Comparison of ENCODE assay signal across 22 mouse cellular contexts in the genomic region with DNA sequence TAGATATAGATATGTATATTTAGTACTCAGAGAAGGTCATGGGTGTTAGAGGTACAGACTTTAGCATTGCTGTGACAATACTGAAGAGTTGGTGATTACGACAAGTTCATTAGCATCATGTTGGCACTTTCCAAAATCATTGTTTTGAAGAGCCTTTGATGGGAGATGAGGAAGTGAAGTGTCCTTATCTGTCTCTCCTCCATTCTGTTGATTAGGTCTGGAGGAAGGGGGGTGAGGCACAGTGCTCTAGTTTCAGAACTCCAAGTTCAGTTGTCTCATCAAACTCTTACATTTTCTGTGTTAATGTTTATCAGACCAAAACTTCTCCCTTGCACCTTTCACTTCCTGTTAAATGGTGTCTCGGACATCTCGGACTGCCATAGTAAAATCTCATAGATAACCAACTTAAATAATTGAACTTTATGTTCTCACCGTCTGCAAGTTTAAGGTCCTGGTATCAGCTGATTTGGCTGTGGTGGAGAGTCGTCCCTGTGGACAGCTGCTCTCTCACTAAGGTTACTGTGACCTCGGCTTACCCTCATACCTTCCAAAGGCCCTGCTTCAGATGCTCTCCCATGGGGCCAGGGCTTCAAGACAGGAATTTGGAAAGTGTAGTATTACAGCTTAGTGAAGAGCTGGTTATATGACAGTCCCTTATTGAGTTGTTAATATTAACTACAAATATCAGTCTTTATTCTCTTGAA.
DNase-seq lines count a peak whose midpoint lies in the region; ATAC-seq and TF ChIP-seq lines count a peak whose summit lies in the region.
"Had no signal": no experiment of that assay in that cellular context is flagged by ENCODE, and none has a peak within 500 bp of the region (broad histone marks: within the 10 kb centered on the region; RNA-seq: fewer than 3 reads in every experiment).

No protein-coding gene starts in this region.

- no peak overlapping the region for H3K4me2 ChIP-seq in embryonic facial prominence, embryonic 14.5 days (ENCODE audit: low read depth, low read length)
- H3K4me2 ChIP-seq in forebrain, embryonic 16.5 days (ENCODE audit: low read length): no peak overlapping the region
- H3K4me2 ChIP-seq: embryonic facial prominence, embryonic 13.5 days; forebrain, embryonic 13.5 days; forebrain, embryonic 15.5 days had no signal

- ATAC-seq in embryonic facial prominence, embryonic 14.5 days (ENCODE audit: low read depth): no peak
- ATAC-seq in G1E (ENCODE audit: extremely low read depth, insufficient number of reproducible peaks, low FRiP score, poor library complexity, severe bottlenecking): peak; percentile 40; the same call in 1 of the 2 replicates
- ATAC-seq in forebrain, embryonic 16.5 days: no peak
- ATAC-seq: activated CD4-positive, CD25-positive, alpha-beta regulatory T cell, adult 4 months; CD4-positive, CD25-positive, alpha-beta regulatory T cell, adult 4 months; forebrain, embryonic 13.5 days; forebrain, embryonic 15.5 days; Patski had no signal

- peak; percentile 8 for DNase-seq in embryonic facial prominence, embryonic 14.5 days (ENCODE audit: low spot score)
- no peak for DNase-seq in embryonic facial prominence, embryonic 10.5 days (ENCODE audit: low spot score)
- peak; percentile 68 for DNase-seq in gastrocnemius, adult 2 months
- no peak for DNase-seq in gastrocnemius, postnatal 4 days (ENCODE audit: low spot score in 2 of 2)
- no peak for DNase-seq in G1E (ENCODE audit: low spot score)
- DNase-seq in skeletal muscle tissue, adult 2 months (ENCODE audit: low read depth, low spot score): peak; percentile 87
- DNase-seq: adrenal gland, adult 8-10 months; adrenal gland, postnatal 36 days; B cell, adult 2 months; cerebellum, adult 11-12 months; cerebellum, adult 2 months; cerebellum, adult 9-10 months; cerebellum, postnatal 10 days; cerebellum, postnatal 25 days had no signal

- H3K9ac ChIP-seq in embryonic facial prominence, embryonic 14.5 days (ENCODE audit: low read depth, low read length): no peak overlapping the region
- no peak overlapping the region for H3K9ac ChIP-seq in forebrain, embryonic 16.5 days (replicated peaks; ENCODE audit: low read depth, low read length)
- H3K9ac ChIP-seq: embryonic facial prominence, embryonic 13.5 days; forebrain, embryonic 13.5 days; forebrain, embryonic 15.5 days had no signal

- H3K4me1 ChIP-seq in embryonic facial prominence, embryonic 14.5 days (ENCODE audit: control insufficient read depth, insufficient read depth, low read length): no peaks in the 10 kb centered on the region
- no peaks in the 10 kb centered on the region for H3K4me1 ChIP-seq in embryonic facial prominence, embryonic 10.5 days
- H3K4me1 ChIP-seq in G1E (ENCODE audit: insufficient read depth, low read depth, low read length): peaks cover 3% of the 10 kb centered on the region; the same call in 1 of the 2 replicates
- no peaks in the 10 kb centered on the region for H3K4me1 ChIP-seq in forebrain, embryonic 16.5 days (replicated peaks; ENCODE audit: control insufficient read depth, insufficient read depth, low read length)
- H3K4me1 ChIP-seq: embryonic facial prominence, embryonic 13.5 days; forebrain, embryonic 13.5 days; forebrain, embryonic 15.5 days had no signal

- H3K9me3 ChIP-seq in embryonic facial prominence, embryonic 14.5 days (ENCODE audit: control insufficient read depth, low read length): no peaks in the 10 kb centered on the region
- H3K9me3 ChIP-seq in embryonic facial prominence, embryonic 10.5 days: no peaks in the 10 kb centered on the region
- H3K9me3 ChIP-seq in G1E (replicated peaks): no peaks in the 10 kb centered on the region
- H3K9me3 ChIP-seq in forebrain, embryonic 16.5 days (ENCODE audit: control insufficient read depth, low read length): no peaks in the 10 kb centered on the region
- H3K9me3 ChIP-seq: embryonic facial prominence, embryonic 13.5 days; forebrain, embryonic 13.5 days; forebrain, embryonic 15.5 days had no signal

- peaks cover 9% of the 10 kb centered on the region; the same call in 1 of the 2 replicates for H3K36me3 ChIP-seq in embryonic facial prominence, embryonic 14.5 days (ENCODE audit: control insufficient read depth, insufficient read depth, low read length)
- H3K36me3 ChIP-seq in embryonic facial prominence, embryonic 10.5 days (replicated peaks): peaks cover 24% of the 10 kb centered on the region
- H3K36me3 ChIP-seq in G1E (replicated peaks): peaks cover 72% of the 10 kb centered on the region
- H3K36me3 ChIP-seq in forebrain, embryonic 16.5 days (ENCODE audit: control insufficient read depth, insufficient read depth): no peaks in the 10 kb centered on the region
- H3K36me3 ChIP-seq: forebrain, embryonic 15.5 days had no signal

- WGBS in embryonic facial prominence, embryonic 14.5 days: 65% methylated on average over 6 of the region's 6 CpGs
- WGBS in embryonic facial prominence, embryonic 10.5 days: 84% methylated on average over 6 of the region's 6 CpGs
- 88% methylated on average over 6 of the region's 6 CpGs for WGBS in forebrain, embryonic 16.5 days

- H3K4me3 ChIP-seq in embryonic facial prominence, embryonic 14.5 days (ENCODE audit: low read depth, low read length): no peak overlapping the region
- no peak overlapping the region for H3K4me3 ChIP-seq in embryonic facial prominence, embryonic 10.5 days
- H3K4me3 ChIP-seq in gastrocnemius, adult 2 months: no peak overlapping the region
- H3K4me3 ChIP-seq in G1E (ENCODE audit: low read depth, low read length): no peak overlapping the region
- H3K4me3 ChIP-seq in forebrain, embryonic 16.5 days (replicated peaks; ENCODE audit: low read length): no peak overlapping the region
- H3K4me3 ChIP-seq: embryonic facial prominence, embryonic 13.5 days; forebrain, embryonic 13.5 days; forebrain, embryonic 15.5 days had no signal

- no peak for TF ChIP-seq CTCF in gastrocnemius, adult 2 months (IDR thresholded peaks at IDR 0.05)
- no peak for TF ChIP-seq CTCF in G1E (IDR thresholded peaks at IDR 0.05; ENCODE audit: low read depth, low read length)

- H3K27ac ChIP-seq in embryonic facial prominence, embryonic 14.5 days (replicated peaks; ENCODE audit: low read depth, low read length): no peak overlapping the region
- no peak overlapping the region for H3K27ac ChIP-seq in embryonic facial prominence, embryonic 10.5 days (replicated peaks)
- H3K27ac ChIP-seq in gastrocnemius, adult 2 months: peak overlapping the region; percentile 91
- H3K27ac ChIP-seq in forebrain, embryonic 16.5 days (ENCODE audit: low read length): no peak overlapping the region
- H3K27ac ChIP-seq: embryonic facial prominence, embryonic 13.5 days; forebrain, embryonic 13.5 days; forebrain, embryonic 15.5 days had no signal

- H3K27me3 ChIP-seq in embryonic facial prominence, embryonic 14.5 days (replicated peaks; ENCODE audit: control insufficient read depth, insufficient read depth, low read length): no peaks in the 10 kb centered on the region
- no peaks in the 10 kb centered on the region for H3K27me3 ChIP-seq in embryonic facial prominence, embryonic 10.5 days (replicated peaks; ENCODE audit: low read depth, poor library complexity, severe bottlenecking)
- no peaks in the 10 kb centered on the region for H3K27me3 ChIP-seq in G1E (ENCODE audit: insufficient read depth, low read length)
- H3K27me3 ChIP-seq in forebrain, embryonic 16.5 days (replicated peaks; ENCODE audit: control insufficient read depth, insufficient read depth, low read length): no peaks in the 10 kb centered on the region
- H3K27me3 ChIP-seq: CH12.LX; embryonic facial prominence, embryonic 13.5 days; forebrain, embryonic 13.5 days; forebrain, embryonic 15.5 days; Patski had no signal

- intact Hi-C loops in gastrocnemius, adult 2 months (cut with DNase I): loop anchor here (5.0 kb wide), 1 partner anchor 193 kb away; a partner anchor contains a TSS

Comparison
In these comparisons a context has a peak if more than half of its experiments do, and no peak if none do; other contexts are left out.
1. DNase-seq: peak in embryonic facial prominence, embryonic 14.5 days (single experiment), gastrocnemius, adult 2 months (single experiment) and skeletal muscle tissue, adult 2 months (single experiment); none in embryonic facial prominence, embryonic 10.5 days (single experiment), gastrocnemius, postnatal 4 days (0 of 2) and G1E (single experiment).